21 mouse cellular contexts compared by ENCODE assay signal in the genomic region with DNA sequence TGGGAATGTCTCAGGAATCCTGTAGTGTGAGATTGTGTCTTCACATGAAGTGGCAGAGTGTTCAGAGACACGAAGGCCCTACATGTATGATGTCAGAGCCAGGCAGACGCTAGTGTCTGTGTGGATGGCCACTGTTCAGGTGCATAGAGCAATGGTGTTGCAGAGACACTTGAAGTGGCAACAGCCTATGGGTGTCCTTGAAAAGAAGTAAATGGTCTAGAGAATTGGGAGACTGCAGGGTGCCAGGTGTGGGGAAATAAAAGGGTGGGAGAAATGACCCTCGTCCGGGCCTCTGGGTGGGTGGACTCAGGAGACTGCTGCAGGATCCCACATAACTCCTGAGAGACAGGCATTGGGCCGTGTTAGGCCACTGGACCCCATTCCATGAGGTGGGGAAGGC.
DNase-seq lines count a peak whose midpoint lies in the region; ATAC-seq and TF ChIP-seq lines count a peak whose summit lies in the region.
"Had no signal": no experiment of that assay in that cellular context is flagged by ENCODE, and none has a peak within 500 bp of the region (broad histone marks: within the 10 kb centered on the region; RNA-seq: fewer than 3 reads in every experiment).

No protein-coding gene starts in this region.

- H3K4me2 ChIP-seq in intestine, embryonic 15.5 days (replicated peaks) = no peak overlapping the region

- H3K36me3 ChIP-seq in testis, adult 2 months (ENCODE audit: control insufficient read depth, insufficient read depth, low read length) = no peaks in the 10 kb centered on the region
- H3K36me3 ChIP-seq in limb, embryonic 10.5 days = no peaks in the 10 kb centered on the region
- no peaks in the 10 kb centered on the region for H3K36me3 ChIP-seq in intestine, embryonic 15.5 days
- H3K36me3 ChIP-seq: G1E had no signal

- H3K27ac ChIP-seq in testis, adult 2 months (ENCODE audit: control insufficient read depth, insufficient read depth, low read depth, low read length) = no peak overlapping the region
- peak overlapping the region; percentile 10; the same call in 1 of the 2 replicates for H3K27ac ChIP-seq in limb, embryonic 10.5 days
- no peak overlapping the region for H3K27ac ChIP-seq in intestine, embryonic 15.5 days

- no peaks in the 10 kb centered on the region for H3K9me3 ChIP-seq in limb, embryonic 10.5 days (replicated peaks)
- H3K9me3 ChIP-seq in intestine, embryonic 15.5 days = no peaks in the 10 kb centered on the region
- H3K9me3 ChIP-seq: G1E had no signal

- TF ChIP-seq CTCF in testis, adult 2 months (IDR thresholded peaks at IDR 0.05; ENCODE audit: control insufficient read depth, insufficient read depth, insufficient replicate concordance, low read depth, low read length) = no peak

- peak overlapping the region; percentile 71 for H3K4me3 ChIP-seq in testis, adult 2 months (ENCODE audit: control insufficient read depth, low read depth, low read length)
- no peak overlapping the region for H3K4me3 ChIP-seq in limb, embryonic 10.5 days
- H3K4me3 ChIP-seq in intestine, embryonic 15.5 days (replicated peaks) = no peak overlapping the region

- peaks cover 3% of the 10 kb centered on the region; the same call in 1 of the 2 replicates for H3K4me1 ChIP-seq in testis, adult 2 months (ENCODE audit: control insufficient read depth, insufficient read depth, low read length)
- H3K4me1 ChIP-seq in limb, embryonic 10.5 days = peaks cover 7% of the 10 kb centered on the region
- no peaks in the 10 kb centered on the region for H3K4me1 ChIP-seq in intestine, embryonic 15.5 days (replicated peaks)

- WGBS in limb, embryonic 10.5 days = 91% methylated on average over 5 of the region's 5 CpGs
- 86% methylated on average over 5 of the region's 5 CpGs for WGBS in intestine, embryonic 15.5 days

- peak; percentile 56 for DNase-seq in heart, adult 11 months
- DNase-seq in heart, postnatal 4 days = no peak
- no peak for DNase-seq in testis, postnatal 14 days (ENCODE audit: low spot score)
- DNase-seq in limb, embryonic 10.5 days (ENCODE audit: low spot score) = no peak
- DNase-seq: adrenal gland, adult 2 months; adrenal gland, adult 8-10 months; adrenal gland, postnatal 10 days; adrenal gland, postnatal 14 days; adrenal gland, postnatal 25 days; adrenal gland, postnatal 36 days; B cell, adult 2 months; cerebellum, adult 11 months; cerebellum, adult 11-12 months; cerebellum, adult 18-20 months had no signal

- no peak for ATAC-seq in intestine, embryonic 15.5 days
- ATAC-seq: activated CD4-positive, CD25-positive, alpha-beta regulatory T cell, adult 4 months; CD4-positive, CD25-positive, alpha-beta regulatory T cell, adult 4 months; Patski had no signal

- H3K27me3 ChIP-seq in testis, adult 2 months (ENCODE audit: control insufficient read depth, insufficient read depth, low read length) = no peaks in the 10 kb centered on the region
- H3K27me3 ChIP-seq in limb, embryonic 10.5 days (ENCODE audit: low read depth, poor library complexity, severe bottlenecking) = no peaks in the 10 kb centered on the region
- H3K27me3 ChIP-seq in intestine, embryonic 15.5 days (replicated peaks) = no peaks in the 10 kb centered on the region
- H3K27me3 ChIP-seq: CH12.LX, Patski had no signal

- no peak for TF ChIP-seq POLR2A in testis, adult 2 months (IDR thresholded peaks at IDR 0.05; ENCODE audit: control insufficient read depth, low read depth, low read length)

- no peak overlapping the region for H3K9ac ChIP-seq in intestine, embryonic 15.5 days
